Mouse (Mus musculus): Measurements from ENCODE around the gene Trim66. TPM values are rescaled to one million over a fixed set of nuclear protein-coding genes. Genes with fewer than 3 reads are reported as not detected.

Gene Trim66
- polyA plus RNA-seq (2012; rRNA removed; ENCODE audit: low replicate concordance): 0.23 and 0.43 TPM in 2 replicates

DNA sequence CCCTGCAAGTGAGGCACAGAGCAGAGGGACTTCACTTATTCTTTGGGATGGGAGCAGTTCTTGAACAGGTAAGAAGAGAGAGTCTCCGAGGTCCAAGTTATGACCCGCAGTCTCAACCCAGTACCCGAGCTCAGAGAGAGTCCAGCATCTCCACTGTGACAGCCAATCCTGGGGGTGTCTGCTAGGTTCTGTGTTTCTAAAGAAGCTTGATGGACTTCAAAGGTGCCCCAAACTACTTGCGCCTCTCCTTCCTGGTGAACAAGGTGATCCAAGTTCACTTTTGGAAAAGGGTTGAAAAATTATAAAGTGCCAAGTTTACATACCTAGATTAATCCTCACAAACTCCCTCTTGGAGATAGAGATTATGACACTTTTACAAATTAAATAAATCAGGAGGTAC is at the start of gene Trim66:
Trim66 (minus strand) TSS at position 101 of the 400 bp plus-strand sequence.

GRCm38 (mm10) chr7:109518838-109519696 is 11.1 kb upstream of the Trim66 start, which contains the start of gene Rpl27a:
Rpl27a (plus strand) TSS chr7:109519147.

GRCm38 (mm10) chr7:109438781-109439591 is 68.9 kb downstream of the Trim66 start, which contains the start of gene Stk33:
Stk33 (minus strand) TSS chr7:109439081.

Other genes starting within 250 kb of the Trim66 start
- gene Stk33, start 69.1 kb downstream of the Trim66 start, polyA plus RNA-seq (2012; rRNA removed; ENCODE audit: low replicate concordance): not detected in 2 replicates
- 256 and 358 TPM in 2 replicates for gene Rpl27a, start 11.0 kb upstream of the Trim66 start, polyA plus RNA-seq (2012; rRNA removed; ENCODE audit: low replicate concordance)
- gene St5, start 195.5 kb upstream of the Trim66 start, polyA plus RNA-seq (2012; rRNA removed; ENCODE audit: low replicate concordance): 25.5 and 32.2 TPM in 2 replicates
- gene Akip1, start 195.6 kb upstream of the Trim66 start, polyA plus RNA-seq (2012; rRNA removed; ENCODE audit: low replicate concordance): 8.9 and 12.2 TPM in 2 replicates
- gene BC051019, start 215.7 kb upstream of the Trim66 start, polyA plus RNA-seq (2012; rRNA removed; ENCODE audit: low replicate concordance): not detected in 2 replicates
- 0.26 and 0.36 TPM in 2 replicates for gene Ascl3, start 223.6 kb upstream of the Trim66 start, polyA plus RNA-seq (2012; rRNA removed; ENCODE audit: low replicate concordance)
- 34.3 and 53.1 TPM in 2 replicates for gene Tmem9b, start 244.7 kb upstream of the Trim66 start, polyA plus RNA-seq (2012; rRNA removed; ENCODE audit: low replicate concordance)

Data from mammary gland, adult 2 months (tissue).